Mouse (Mus musculus) layer of hippocampus, adult 18-20 months (tissue): ENCODE results near the gene Aff3. TPM values are rescaled to one million over a fixed set of nuclear protein-coding genes. Genes with fewer than 3 reads are reported as not detected.
A peak's percentile ranks its signal among the peaks of the same experiment; 100 is the strongest.

Experiments used
- DNase-seq, 2 experiments: peaks; one replicate each; pipeline ENCODE4 v3.0.0; 2022; ENCODE audit warnings: low spot score in 2 of 2
- total RNA-seq, 2 experiments: library from RNA; stranded (reverse); gene quantifications; 2 replicates each; pipeline ENCODE4 v1.2.3; 2021

Aff3 gene
- total RNA-seq, 2 experiments from 2014 or later: 115 to 122 TPM

DNA sequence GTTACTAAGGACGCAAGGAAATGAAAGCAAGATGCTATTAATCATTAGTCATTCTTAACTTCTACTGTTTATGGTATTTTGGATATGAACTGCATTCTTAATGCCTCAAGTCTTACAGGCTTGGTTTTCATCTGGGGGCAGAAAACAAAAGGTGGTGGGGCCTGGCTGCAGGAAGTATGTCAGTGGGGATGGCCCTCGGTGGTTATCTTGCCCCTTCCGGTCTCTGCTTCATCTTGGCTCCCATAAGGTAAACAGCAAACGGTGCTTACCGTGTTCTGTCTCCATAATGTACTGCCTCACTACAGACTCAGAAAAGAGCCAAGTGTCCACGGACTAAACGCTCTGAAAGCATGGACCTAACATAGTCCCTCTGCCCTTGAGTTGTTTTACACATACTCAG is 60.1 kb downstream of the Aff3 start:
- no peak for DNase-seq

DNA sequence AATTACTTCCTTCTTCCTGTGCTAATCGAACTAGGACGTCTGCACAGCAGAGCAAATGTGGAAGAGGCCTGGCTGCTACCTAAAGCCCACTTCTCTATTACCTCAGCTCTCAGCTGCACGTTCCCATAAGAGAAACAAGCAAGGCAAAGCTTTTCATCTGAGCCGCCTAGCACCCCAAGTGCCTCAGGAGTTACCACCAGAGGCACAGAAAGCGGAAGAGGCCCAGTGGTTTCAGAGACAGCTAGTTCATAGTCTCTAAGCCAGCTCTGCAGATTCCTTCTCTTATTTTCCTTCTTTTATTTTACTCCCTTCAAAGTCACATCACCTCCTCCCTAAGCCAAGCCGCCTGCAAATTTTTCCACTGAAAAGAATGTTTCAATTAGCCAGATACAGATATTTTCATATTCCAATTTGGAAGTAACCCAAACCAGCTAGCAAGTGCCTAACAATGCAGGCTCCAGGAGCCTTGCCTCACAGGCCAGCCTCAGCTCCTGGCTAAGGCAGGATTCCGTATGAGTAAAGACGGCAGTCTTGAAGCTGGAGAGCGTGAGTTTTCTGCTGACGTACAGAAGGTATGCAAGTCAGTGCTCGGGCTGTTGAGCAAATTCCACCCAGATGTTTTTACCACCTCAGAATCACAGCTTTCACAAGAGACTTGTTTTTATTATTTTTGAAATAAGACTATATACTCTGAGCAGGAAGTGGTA is 62.8 kb downstream of the Aff3 start:
- peak; percentile 14 to 41 for DNase-seq

DNA sequence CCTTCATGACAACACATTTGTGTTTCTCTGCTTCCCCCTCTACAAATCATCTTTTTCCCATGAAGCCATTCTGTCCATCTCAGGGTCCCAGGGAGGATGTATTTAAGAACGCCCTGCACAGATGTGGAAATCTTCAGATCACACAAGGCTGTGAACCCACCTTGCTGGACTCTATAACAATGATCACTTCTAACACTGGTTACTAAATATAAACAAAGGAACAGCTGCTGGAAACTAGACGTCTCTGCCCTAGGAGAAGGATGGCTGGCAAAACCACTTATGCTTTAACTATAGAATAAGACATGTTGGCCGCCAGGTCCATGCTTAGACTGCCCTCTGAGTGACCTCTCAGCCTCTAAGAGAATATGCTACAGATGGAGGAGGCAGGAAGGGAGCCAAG is 69.4 kb downstream of the Aff3 start:
- no peak for DNase-seq

DNA sequence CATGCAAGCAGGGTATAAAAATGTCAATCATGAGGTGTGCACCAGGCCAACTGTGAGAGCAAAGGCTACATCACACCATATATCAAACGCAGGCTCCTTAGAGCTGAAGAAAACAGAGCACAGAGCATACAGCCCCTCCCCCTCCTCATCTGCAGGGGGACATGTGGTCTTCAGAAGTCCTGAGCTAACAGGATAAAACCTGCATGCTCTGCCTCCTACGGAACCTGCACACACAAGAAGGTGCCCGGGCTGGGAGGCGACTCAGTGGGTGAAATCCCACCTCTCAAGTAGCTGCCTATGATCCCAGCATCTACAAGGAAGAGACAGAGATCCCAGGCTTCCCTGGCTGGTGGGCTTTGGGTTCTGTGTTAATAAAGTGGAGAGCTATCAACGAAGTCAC is 70.0 kb downstream of the Aff3 start:
- DNase-seq: no peak

DNA sequence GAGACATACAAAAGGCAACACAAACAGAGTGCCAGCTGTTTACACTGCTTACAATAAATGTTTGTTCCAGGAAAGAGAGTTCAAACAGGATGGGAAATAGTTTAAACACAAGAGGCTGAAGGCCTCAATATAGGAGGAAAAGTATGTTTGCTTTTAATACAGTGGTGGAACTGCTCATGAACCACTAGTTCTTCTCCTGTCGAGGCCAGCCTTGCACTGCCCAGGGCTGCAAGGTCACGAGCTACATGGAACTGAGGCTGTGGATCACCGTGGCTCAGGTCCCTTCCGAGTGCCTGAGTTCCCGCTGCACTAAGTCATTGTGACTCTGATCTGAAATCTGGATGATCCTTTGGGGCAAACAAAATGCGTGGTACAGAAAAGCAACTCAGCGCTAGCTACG is 73.6 kb downstream of the Aff3 start:
- DNase-seq: no peak

DNA sequence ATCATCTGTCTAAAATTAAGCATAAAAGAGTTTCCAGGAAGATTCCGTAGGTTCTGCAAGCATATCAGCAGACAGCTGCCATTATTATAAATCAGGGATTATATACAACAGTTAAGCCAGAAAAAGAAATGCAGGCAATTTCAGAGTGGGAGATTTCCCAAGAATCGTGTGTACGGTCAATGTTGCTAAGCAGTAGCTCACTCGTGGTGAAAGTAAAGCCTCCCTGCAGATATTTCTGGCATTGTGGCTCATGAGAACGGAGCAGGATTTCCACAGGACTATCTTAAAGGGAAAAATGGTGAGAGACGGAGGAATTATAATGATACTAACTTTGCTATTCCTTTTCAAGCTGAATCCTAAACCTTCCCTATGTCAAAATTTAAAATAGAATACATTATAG is 76.0 kb downstream of the Aff3 start:
- DNase-seq: no peak

DNA sequence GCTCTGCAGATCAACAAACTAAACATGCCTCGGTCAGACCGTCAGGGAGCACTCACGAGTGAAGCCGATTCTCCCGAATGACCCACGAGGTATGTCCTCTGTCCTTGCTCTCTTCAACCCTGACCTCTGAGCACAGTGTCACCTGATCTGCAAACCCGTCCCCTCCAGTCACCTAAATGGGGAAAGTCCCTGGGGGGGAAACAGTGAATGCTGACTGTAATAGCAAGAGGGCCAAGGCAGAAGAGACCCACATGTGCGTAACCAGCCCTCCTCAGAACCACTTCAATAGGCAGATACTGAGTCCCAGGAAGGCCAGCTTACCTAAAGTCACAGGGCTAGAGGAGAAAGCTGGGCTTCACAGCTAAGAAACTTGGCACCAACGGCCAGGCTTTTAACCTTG is 82.4 kb downstream of the Aff3 start:
- no peak for DNase-seq

DNA sequence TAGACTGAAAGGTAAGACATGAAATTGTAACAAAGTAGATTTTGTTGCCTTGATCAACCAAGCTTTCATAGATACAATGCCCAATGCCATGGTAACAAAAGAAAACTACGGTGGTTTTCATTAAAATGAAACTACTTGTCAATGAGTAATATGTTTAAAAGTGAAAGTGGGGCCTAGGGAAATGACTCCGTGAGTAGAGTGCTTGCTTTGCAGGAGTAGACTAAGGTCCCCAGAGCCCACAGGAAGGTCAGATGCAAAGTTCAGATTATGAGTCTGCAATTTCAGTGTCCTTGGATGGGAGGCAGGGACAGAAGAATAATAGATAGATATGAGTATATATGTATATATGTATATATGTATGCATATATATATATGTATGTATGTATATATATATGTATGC is 84.2 kb downstream of the Aff3 start:
- DNase-seq: no peak

DNA sequence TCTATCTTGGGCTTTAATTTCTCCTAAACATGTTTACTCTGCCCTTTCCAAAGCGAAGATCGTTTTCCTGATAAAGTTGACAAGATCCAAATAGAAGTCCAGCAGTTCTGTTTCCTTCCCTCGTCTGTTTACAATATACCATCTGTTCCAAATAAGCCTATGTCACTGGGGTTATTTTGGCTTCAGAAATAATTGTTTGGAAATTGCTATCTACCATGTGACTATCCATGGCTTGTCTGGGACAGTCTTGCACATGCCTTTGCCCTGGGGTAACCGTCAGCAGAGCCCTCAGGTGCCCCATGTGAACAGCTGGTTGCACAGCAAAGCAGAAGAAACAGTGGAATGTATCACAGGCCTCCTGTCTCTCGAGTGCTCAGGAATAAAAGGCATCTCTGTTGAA is 86.4 kb downstream of the Aff3 start:
- DNase-seq: no peak

DNA sequence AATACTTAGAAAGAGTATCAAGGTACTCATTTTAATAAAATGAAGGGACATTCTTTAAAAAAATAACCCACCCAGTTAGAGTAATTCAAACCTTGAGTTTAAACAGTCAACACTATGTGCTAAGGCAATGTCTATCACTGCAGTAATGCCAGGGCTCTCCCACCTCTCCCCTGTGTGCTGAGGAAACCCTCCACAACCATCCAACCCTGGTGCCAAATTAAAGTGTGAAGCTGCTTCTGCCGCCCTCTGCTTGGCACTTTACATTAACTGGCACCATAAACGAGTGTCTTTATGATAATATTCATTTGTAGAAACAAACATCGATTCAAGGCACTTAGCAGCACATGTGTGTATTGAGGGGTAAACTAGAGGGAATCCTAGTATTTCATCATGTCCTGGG is 97.0 kb downstream of the Aff3 start:
- no peak for DNase-seq

DNA sequence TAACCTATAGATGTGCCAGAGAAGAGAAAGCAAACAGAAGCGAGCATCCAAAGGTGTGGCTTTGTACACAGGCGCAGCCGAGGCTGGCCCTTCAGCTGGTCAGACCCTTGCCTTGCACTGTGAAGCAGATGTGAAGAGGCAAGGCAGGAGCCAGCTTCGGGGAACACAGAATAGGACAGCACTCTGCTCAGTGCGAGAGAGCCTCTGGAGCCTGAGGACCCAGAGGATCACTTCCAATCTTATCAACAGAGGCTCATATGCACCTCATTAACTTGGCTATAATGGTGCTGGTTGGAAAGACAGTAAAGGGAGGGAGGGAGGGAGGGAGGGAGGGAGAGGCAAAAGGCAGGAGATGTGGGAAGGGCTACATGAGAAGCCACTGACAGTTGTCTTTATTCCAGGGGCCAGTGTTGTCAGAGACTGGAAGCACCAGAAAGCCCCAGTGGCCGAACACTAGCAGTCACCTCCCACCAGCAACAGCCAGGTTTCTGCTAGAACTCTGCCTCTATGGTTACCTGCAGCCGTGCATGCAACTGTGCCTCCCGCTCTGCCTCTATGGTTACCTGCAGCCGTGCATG is 98.6 kb downstream of the Aff3 start:
- no peak for DNase-seq

DNA sequence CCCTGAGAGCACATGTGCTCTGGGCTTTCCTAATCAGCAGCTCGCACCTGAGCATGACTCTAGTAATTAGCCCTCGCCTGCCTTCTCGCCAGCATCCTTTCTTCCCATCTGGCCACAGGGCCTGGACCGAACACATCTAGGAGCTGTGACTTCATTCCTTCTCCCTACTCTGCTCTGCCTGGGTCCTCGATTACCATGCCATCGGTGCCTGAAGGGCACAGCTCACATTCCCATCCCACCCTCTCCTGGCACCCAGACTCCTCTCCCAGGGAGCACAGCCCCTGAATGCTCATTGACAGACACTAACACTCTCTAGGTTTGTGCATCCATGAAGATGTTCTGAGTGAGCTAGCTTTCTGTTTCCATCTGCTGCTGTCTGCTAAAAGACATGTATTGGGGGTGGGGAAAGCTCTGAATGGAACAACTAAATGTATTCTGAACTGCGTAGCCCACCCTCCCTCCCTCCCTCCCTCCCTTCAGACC is 99.4 kb downstream of the Aff3 start:
- DNase-seq: peak in 1 of 2 experiments; percentile 16

DNA sequence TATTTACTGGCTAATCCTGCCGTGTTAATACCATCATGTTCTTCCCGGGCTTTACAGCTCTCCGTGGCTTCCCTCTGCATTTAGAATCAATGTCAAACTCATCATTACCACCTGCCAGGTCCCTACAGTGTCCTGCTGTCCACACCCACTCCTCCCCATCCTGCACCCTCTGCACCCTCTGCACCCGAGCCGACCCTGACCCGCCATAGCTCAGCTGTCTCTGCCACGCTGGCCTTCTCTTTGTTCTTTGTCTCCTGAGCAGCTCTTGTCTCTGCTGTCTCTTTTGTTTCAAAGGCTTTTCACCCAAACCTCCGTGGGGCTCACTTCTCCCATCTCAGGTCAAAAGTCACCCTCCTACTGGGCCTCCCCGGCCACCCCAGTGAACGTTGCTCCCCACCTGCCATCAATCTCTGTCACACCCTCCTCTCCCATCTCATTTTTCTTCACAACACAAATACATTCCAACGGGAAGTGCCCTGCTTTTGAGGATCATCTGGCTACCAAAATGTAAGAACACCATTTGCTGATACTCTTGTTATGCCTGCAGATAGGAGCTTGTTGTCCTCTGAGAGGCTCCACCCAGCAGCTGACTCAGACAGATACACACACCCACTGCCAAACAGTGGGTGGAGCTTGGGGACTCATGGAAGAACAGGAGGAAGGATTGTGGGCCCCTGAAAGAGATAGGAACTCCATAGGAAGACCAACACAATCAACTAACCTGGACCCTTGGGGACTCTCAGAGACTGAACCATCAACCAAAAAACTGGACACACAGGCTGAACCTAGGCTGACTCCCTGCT is 102.2 kb downstream of the Aff3 start:
- peak in 1 of 2 experiments; percentile 21 for DNase-seq

DNA sequence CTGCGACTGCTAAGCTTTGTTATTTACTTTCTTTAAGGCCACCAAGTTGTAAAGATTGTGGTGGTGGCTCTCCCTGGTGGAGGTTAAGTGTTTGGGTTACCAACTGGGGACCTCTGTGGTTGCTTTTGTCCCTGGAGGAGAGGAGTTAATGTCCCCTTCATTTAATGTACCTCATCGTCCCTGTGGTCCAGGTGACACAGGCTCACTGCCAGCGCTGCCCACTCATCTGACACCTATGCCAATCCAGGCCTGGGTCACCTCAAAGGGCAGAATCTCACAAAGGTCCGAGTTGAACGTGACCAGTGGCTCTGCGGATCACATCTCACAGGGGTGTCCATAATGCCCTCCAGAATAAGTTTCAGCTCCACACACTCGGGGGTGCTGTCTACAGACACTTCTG is 103.4 kb downstream of the Aff3 start:
- no peak for DNase-seq

DNA sequence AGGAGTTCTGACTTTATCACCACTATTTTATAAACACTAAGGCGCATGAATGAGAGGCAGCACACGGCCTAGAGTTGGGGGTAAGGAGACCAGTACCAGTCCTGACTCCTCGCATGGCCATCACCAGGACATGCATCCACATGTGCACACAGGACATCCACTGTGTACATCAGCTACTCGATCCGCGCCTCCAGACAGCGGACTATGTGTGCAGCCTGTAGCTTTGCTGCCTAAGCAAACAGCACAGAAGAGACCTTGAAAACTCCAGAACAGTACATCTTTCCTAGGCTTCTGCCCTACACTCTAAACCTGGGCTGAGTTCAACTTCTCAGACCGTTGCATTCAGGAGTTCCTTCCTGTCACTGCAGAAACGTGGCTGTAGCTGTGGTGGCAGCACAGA is 104.1 kb downstream of the Aff3 start:
- no peak for DNase-seq

DNA sequence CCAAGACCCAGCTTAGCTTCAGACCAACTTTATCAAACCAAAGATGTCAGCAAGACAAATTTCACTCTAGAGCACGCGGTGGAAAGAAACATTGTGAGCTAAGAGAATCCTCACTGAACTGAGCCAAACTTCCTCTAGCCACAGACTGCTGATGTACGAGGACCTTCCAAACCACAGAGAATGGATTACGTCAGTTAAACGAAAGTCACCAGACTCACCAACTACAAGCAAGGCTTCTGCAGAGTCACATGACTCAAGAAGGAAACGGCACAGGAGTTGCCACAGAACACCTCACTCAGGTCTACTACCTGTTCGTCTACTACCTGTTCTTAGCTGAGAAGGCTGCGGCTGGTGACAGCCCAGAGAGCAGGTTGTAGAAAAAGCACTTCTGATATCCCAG is 107.1 kb downstream of the Aff3 start:
- DNase-seq: no peak

DNA sequence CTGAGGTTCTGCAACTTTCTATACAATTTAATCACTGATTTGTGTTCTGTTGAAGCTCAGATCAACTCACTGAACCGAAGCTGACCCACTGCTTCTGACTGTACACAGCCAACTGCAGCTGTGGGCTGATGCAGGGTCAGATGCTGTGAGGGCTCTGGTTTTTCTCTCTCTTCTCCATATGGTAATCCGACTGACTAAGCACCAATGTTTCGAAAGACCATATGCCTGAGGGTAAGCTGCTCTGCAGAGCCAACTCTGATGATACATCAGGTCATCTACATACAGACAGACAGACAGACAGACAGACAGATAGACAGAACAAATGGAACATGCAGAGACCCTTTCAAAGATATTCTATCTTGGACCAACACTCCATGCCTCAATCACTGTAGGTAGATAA is 110.2 kb downstream of the Aff3 start:
- no peak for DNase-seq

DNA sequence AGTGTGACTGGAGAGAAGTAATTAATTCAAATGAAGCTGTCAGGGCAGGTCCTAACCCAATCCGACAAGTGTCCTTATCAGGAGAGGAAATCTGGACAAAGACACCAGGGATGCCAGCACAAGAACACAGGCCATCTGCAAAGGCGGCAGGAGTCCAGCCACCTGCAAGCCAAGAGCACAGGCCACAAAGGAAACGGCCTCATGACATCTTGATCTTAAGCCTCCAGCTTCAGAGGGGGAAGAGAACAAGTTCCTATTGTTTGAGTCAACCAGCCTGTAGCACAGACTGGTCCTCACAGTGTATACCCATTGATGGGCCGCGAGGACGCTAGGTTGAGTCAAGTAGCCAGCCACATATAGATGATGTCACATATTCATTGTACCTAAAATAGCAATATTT is 111.7 kb downstream of the Aff3 start:
- no peak for DNase-seq

DNA sequence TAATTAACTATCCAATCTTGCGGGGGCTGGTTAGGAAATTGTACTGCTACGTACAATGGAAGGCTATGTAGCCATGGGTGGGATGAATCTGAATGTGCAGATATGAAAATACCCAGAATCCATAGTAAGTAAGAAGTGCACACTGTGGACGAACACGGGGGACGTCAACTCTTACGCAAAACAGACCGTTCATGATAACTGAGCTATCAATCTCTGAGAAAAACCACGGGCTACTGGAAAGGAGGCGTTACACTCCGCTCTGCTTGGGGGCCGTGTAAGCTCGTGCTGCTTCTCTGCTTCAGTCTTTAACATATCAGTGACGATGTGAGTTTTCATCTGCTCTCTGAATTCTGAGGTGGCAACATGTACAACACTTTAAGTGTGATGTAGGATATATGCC is 114.2 kb downstream of the Aff3 start:
- no peak for DNase-seq

DNA sequence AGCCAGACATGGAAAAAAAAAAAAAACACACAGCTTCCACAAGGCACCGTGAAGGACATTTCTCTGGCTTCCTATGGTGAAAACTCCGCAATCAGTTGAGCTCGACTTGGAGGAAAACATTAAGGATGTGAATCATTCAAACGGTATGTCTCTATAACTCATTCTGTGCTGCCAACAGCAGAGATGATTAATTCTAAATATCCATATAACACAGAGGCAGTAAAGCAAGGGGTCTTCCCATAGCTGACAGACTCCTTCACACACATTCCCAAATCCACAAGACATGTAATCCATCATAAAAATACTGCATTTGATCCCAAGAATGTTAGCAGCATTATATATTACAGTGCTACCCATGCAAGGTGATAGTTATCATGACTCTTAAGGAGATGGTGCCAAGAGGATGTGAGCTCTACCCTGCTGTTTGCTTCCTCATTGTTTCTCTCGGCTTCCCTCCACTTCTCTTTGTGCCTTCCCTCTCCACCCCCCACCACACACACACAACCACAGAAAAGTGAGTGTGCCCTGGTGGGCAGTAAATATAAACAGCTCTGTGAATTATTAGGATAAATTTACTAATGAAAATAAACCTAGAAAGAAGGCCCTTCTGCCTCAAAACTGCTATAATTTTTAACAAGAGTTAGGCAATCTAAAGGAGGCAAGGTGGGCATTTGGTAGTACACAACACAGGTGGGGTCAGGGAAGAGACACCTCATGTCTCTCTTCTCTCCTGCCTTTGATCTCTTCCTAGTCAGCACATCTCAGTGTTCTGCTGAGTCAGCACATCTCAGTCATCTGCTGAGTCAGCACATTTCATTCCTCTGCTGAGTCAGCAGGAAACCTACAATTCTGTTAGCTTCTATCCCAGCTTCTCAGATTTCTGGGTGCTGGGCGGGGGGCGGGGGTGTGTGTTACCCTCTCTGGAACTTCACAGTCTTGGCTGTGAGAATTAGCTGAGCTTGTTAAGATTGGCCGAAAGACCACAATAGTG is 115.8 kb downstream of the Aff3 start:
- DNase-seq: no peak

DNA sequence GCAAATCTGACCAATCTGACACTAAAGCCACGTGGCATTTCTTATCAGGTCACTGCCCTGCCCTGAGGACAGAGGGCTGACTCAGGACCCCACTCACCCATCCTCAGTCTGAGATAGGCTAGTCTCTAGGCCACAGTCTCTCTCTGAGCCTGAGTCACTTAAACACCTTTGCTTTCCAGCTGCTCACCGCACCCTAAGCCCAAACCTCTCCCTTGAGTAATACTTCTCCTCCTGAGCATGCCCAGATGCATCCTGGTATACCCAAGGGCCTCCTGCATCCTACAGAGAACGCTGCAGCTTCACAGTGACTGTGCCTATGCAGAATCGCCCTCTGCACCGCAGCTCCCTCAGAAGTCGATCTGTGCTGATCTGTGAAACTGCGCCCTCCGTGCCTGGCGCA is 117.1 kb downstream of the Aff3 start:
- DNase-seq: no peak
